Mouse (Mus musculus) brain, adult 2 months (tissue): ENCODE results near the gene Rab1b.

ENCODE experiments used
- DNase-seq: peaks from one replicate; pipeline ENCODE4 v3.0.0; 2011; ENCODE audit warnings: low read depth, low spot score

The Rab1b gene

DNA sequence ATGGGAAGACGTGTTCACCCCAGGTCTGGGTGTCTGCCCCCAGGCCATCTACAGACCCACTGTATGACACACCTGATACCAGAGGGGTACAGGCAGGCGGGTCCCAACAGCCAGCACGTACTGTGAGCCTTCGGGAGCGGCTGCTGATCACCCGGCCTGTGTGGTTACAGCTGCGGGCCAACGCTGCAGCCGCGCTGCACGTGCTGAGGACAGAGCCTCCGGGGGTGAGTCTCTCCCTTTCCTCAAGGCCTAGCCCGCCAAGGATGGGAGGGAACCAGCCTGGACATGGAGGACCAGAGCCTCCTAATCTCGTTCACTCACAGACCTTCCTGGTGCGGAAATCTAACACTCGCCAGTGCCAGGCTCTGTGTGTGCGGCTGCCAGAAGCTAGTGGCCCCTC lies 55.8 kb downstream of the Rab1b start:
- no peak for DNase-seq

DNA sequence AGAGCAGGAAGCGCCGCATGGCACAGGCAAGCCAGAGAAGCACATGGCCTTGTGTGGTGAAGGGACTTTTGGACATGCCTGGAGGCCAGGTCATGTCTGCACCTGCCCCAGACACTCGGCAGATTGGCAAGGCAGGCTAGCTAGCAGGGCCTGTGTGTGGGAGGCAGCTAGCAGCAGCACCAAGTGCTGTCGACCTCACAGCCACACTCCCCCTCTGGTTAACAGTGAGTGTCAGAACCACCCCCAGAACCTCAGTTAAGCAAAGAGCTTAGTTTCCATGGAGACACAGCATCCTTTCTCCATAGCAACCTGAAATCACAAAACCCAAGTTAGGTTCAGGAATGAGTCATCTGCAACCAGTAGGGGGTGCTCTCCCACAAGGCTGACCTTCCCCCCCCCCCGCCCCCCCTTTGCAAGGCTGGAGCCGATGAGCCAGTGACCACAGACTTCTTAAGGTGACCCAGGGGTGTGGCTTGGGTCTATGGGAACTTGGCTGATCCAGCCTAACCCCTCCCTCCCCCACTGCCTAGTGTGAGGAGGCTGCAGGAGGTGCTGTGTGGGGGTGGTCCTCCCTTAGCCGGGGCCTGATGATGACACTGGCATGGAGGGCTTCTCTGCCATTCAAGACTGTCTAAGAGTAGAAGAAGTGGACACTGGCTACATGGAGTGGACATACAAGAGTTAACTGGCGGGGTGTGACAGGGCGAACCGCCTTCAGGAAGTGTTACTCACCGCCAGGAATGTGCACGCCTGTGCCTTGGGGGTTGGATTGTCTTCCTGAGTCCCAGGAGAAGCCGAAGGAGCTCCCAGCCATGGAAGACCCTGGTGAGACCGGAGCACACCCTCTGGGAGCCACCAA lies 56.6 kb downstream of the Rab1b start, which contains the start of gene Rin1:
Rin1 (plus strand) TSS at position 435 of the 859 bp plus-strand sequence.
- peak; percentile 97 for DNase-seq

DNA sequence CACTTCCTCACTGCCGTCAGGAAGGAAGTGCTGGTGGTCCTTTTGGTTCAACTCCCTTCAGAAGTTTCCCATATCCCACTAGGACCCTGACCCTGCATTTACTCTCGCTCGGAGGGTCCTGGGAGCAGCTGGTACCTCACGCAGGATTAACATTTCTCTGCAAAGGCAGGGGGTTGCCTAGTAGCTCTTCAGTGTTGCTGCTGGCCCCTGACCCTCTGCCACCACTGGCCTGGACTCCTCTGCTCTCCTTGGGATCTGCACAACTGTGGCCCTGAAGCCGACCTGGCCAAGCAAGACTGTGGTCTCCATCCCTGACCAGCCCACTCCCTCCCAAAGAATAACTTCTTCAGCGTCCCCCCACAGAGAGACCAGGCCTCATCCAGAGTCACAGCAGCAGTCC lies 57.5 kb downstream of the Rab1b start:
- no peak for DNase-seq
